Mouse (Mus musculus): Measurements from ENCODE around the gene Map2k2. TPM values are rescaled to one million over a fixed set of nuclear protein-coding genes. Genes with fewer than 3 reads are reported as not detected.
A peak's percentile ranks its signal among the peaks of the same experiment; 100 is the strongest.

Gene Map2k2
- polyA plus RNA-seq, 1 experiment from 2014 or later, result 197 TPM

DNA sequence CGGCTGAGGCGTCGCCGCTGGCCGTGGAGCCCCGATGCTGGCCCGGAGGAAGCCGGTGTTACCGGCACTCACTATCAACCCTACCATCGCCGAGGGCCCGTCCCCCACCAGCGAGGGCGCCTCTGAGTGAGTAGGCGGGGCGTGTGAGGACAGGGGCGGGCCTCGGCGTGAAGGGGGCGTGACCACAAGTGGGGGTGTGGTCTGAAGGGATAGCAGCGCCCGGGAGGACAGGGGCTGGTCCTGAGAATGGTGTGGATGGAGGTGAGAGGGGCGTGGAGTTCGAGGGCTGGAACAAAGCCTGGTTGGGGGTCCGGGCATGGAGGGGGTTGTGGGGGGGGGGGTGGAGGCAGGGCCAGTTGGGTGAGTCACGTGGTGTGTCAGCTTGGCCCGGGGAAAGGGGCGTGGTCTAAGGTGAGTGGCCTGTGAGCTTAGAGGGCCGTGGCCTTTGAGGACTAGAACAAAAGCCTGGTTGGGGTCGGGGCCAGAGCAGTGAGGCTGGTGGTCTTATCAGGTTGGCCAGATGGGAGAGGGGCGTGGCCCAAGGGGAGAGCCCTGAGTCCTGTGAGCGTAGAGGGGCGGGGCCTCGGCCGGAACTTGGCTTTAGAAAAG is 502 bp downstream of the Map2k2 start:
- Histone ChIP-seq H3K4me2 (replicated peaks) (peak overlapping the region; percentile 85), H3K4me3 (replicated peaks) (peak overlapping the region; percentile 98), H3K27me3 (no peaks in the 10 kb centered on the region), H3K4me1 (peaks cover 22% of the 10 kb centered on the region), H3K36me3 (peaks cover 29% of the 10 kb centered on the region), H3K9ac (peak overlapping the region; percentile 100), H3K27ac (replicated peaks) (peak overlapping the region; percentile 100), H3K9me3 (replicated peaks) (no peaks in the 10 kb centered on the region)
- ATAC-seq (ENCODE audit: insufficient number of reproducible peaks, low FRiP score, low TSS enrichment, low read depth), result peak; percentile 86
- under 1% methylated on average over 34 of the region's 35 CpGs for WGBS

- WGBS, result 89% methylated on average over 6 of the region's 6 CpGs
- Histone ChIP-seq H3K27me3 (no peaks in the 10 kb centered on the region), H3K4me1 (no peaks in the 10 kb centered on the region), H3K36me3 (peaks cover 90% of the 10 kb centered on the region), H3K4me3 (replicated peaks) (no peak overlapping the region), H3K4me2 (replicated peaks) (no peak overlapping the region), H3K27ac (replicated peaks) (no peak overlapping the region), H3K9ac (no peak overlapping the region), H3K9me3 (replicated peaks) (no peaks in the 10 kb centered on the region)
- ATAC-seq (ENCODE audit: insufficient number of reproducible peaks, low FRiP score, low TSS enrichment, low read depth), result no peak
Measured at GRCm38 (mm10) chr10:81112946-81113345, 7.2 kb downstream of the Map2k2 start.

GRCm38 (mm10) chr10:81119625-81120024 is 13.9 kb downstream of the Map2k2 start:
- Histone ChIP-seq H3K4me1 (no peaks in the 10 kb centered on the region), H3K27me3 (no peaks in the 10 kb centered on the region), H3K36me3 (peaks cover 94% of the 10 kb centered on the region), H3K4me2 (replicated peaks) (no peak overlapping the region), H3K9ac (no peak overlapping the region), H3K27ac (replicated peaks) (no peak overlapping the region), H3K9me3 (replicated peaks) (no peaks in the 10 kb centered on the region), H3K4me3 (replicated peaks) (no peak overlapping the region)
- 89% methylated on average over 10 of the region's 10 CpGs for WGBS
- no peak for ATAC-seq (ENCODE audit: insufficient number of reproducible peaks, low FRiP score, low TSS enrichment, low read depth)

- H3K9ac ChIP-seq, result no peak overlapping the region
- 84% methylated on average over 7 of the region's 7 CpGs for WGBS
- H3K27ac ChIP-seq (replicated peaks), result no peak overlapping the region
- no peak for ATAC-seq (ENCODE audit: insufficient number of reproducible peaks, low FRiP score, low TSS enrichment, low read depth)
- H3K36me3 ChIP-seq, result peaks cover 84% of the 10 kb centered on the region
- no peak overlapping the region for H3K4me2 ChIP-seq (replicated peaks)
- no peaks in the 10 kb centered on the region for H3K27me3 ChIP-seq
- H3K4me1 ChIP-seq, result no peaks in the 10 kb centered on the region
- no peak overlapping the region for H3K4me3 ChIP-seq (replicated peaks)
- no peaks in the 10 kb centered on the region for H3K9me3 ChIP-seq (replicated peaks)
Measured at GRCm38 (mm10) chr10:81120650-81121049, 14.9 kb downstream of the Map2k2 start.

GRCm38 (mm10) chr10:81122889-81123288 is 17.2 kb downstream of the Map2k2 start:
- Histone ChIP-seq H3K4me3 (replicated peaks) (no peak overlapping the region), H3K27me3 (no peaks in the 10 kb centered on the region), H3K27ac (replicated peaks) (no peak overlapping the region), H3K4me2 (replicated peaks) (no peak overlapping the region), H3K9me3 (replicated peaks) (no peaks in the 10 kb centered on the region), H3K4me1 (no peaks in the 10 kb centered on the region), H3K9ac (no peak overlapping the region), H3K36me3 (peaks cover 65% of the 10 kb centered on the region)
- ATAC-seq (ENCODE audit: insufficient number of reproducible peaks, low FRiP score, low TSS enrichment, low read depth), result no peak
- 60% methylated on average over 2 of the region's 2 CpGs for WGBS

DNA sequence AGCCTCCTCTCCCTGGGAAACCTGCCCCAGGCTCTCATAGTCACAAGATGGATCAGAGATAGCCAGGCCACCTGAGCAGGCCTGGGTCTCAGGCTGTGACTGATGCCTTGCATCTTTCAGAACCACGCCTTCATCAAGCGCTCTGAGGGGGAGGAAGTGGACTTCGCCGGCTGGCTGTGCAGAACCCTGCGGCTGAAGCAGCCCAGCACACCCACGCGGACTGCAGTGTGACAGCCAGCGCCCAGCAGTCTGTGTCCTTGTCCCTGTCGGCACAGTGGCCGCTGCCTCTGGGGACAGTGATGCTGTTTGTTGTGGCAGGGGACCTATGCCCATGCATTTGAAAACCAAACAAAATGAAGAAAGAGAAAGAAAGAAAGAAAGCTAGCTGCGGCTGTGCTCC is 17.8 kb downstream of the Map2k2 start:
- Histone ChIP-seq H3K4me1 (peaks cover 1% of the 10 kb centered on the region; the same call in 1 of the 2 replicates), H3K27ac (replicated peaks) (no peak overlapping the region), H3K36me3 (peaks cover 61% of the 10 kb centered on the region), H3K9me3 (replicated peaks) (no peaks in the 10 kb centered on the region), H3K4me3 (replicated peaks) (no peak overlapping the region), H3K9ac (no peak overlapping the region), H3K27me3 (no peaks in the 10 kb centered on the region), H3K4me2 (replicated peaks) (no peak overlapping the region)
- 82% methylated on average over 11 of the region's 11 CpGs for WGBS
- no peak for ATAC-seq (ENCODE audit: insufficient number of reproducible peaks, low FRiP score, low TSS enrichment, low read depth)

DNA sequence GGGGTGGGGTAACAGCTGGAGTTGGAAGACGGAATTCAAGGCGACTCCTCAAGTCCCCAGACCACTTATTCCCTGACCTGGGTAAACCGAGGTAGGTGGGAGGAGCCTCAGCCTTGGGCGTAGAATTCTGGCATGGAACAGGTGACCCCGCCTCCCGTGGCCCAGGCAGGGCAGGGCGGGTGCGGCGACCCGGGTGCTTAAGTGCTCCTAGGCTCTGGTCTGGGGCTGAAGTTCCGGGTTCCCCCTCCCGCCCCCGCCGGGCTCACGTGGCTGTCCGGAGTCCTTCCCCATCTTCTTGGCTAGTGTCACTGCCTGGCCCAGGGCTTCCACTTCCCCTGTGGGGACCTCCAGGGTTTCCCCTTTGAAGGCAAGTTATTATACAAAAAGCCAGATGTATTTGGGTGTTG is 28.5 kb downstream of the Map2k2 start:
- H3K9ac ChIP-seq, result no peak overlapping the region
- peak overlapping the region; percentile 28 for H3K4me2 ChIP-seq (replicated peaks)
- H3K9me3 ChIP-seq (replicated peaks), result no peaks in the 10 kb centered on the region
- H3K4me1 ChIP-seq, result peaks cover 40% of the 10 kb centered on the region
- H3K4me3 ChIP-seq (replicated peaks), result peak overlapping the region; percentile 92
- H3K27me3 ChIP-seq, result peaks cover 15% of the 10 kb centered on the region
- WGBS, result 2% methylated on average over 16 of the region's 16 CpGs
- H3K27ac ChIP-seq (replicated peaks), result 0 out of 2 replicates have a peak overlapping the region, but pooled peaks have one; percentile 34
- no peaks in the 10 kb centered on the region for H3K36me3 ChIP-seq
- no peak for ATAC-seq (ENCODE audit: insufficient number of reproducible peaks, low FRiP score, low TSS enrichment, low read depth)

DNA sequence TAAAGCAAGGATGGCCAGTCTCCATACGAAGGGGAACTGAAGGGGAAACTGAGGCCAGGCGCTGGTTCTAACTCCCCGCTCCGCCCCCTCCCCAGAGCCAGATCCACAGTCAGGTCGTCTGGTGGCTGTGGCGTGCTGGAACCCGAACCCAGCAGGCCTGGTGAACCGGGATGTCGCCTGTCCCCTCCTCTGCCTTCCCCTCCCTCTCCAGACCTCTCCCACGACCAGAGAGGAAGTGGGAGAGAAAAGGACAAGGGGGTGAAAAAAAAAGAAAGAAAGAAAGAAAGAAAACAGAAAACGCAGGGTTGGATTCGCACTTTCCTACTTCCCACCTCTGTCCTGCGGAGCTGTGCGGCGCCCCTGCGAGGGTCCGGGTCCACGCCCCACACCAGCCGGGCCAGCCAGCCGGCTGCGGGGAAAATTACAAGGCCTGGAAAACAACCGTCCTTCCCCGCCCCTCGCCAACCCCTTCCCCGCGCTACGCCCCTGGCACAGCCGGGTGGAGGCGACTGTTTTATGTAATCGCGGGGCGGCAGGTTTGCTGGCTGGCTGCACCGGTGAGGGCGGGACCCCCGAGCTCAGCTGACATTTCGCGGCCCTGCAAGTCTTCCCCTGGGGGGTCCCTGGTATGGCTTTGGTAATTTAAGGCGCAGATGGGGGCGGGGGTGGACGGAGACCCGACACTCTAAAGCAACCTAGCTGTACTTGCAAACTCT is 29.4 kb downstream of the Map2k2 start, which contains the start of gene Zbtb7a:
Zbtb7a (plus strand) TSS at position 255 of the 716 bp plus-strand sequence.
- WGBS, result 2% methylated on average over 40 of the region's 41 CpGs

GRCm38 (mm10) chr10:81135831-81136705 is 30.4 kb downstream of the Map2k2 start:
- Histone ChIP-seq H3K4me1 (peaks cover 49% of the 10 kb centered on the region), H3K9ac (peak overlapping the region; percentile 97), H3K9me3 (replicated peaks) (no peaks in the 10 kb centered on the region), H3K4me2 (replicated peaks) (peak overlapping the region; percentile 96), H3K27me3 (peaks cover 15% of the 10 kb centered on the region), H3K36me3 (no peaks in the 10 kb centered on the region), H3K27ac (replicated peaks) (peak overlapping the region; percentile 99), H3K4me3 (replicated peaks) (peak overlapping the region; percentile 92)
- 1% methylated on average over 78 of the region's 86 CpGs for WGBS
- peak; percentile 31 for ATAC-seq (ENCODE audit: insufficient number of reproducible peaks, low FRiP score, low TSS enrichment, low read depth)

More for the DNA sequence above, 29.4 kb downstream of the Map2k2 start, which contains the start of gene Zbtb7a:
- H3K4me3 ChIP-seq (replicated peaks), result peak within 1 kb of the TSS; percentile 92
- no peak for ATAC-seq (ENCODE audit: insufficient number of reproducible peaks, low FRiP score, low TSS enrichment, low read depth)
- peak within 1 kb of the TSS; percentile 96 for H3K4me2 ChIP-seq (replicated peaks)
- H3K36me3 ChIP-seq, result no peaks in the 10 kb centered on the region
- H3K27me3 ChIP-seq, result peaks cover 15% of the 10 kb centered on the region
- H3K9me3 ChIP-seq (replicated peaks), result no peaks in the 10 kb centered on the region
- peak within 1 kb of the TSS; percentile 99 for H3K27ac ChIP-seq (replicated peaks)
- H3K4me1 ChIP-seq, result peaks cover 40% of the 10 kb centered on the region
- peak within 1 kb of the TSS; percentile 97 for H3K9ac ChIP-seq

- Histone ChIP-seq H3K4me2 (replicated peaks) (peak overlapping the region; percentile 96), H3K4me1 (peaks cover 56% of the 10 kb centered on the region), H3K27me3 (peaks cover 15% of the 10 kb centered on the region), H3K36me3 (no peaks in the 10 kb centered on the region), H3K4me3 (replicated peaks) (peak overlapping the region; percentile 92), H3K9me3 (replicated peaks) (no peaks in the 10 kb centered on the region), H3K27ac (replicated peaks) (peak overlapping the region; percentile 99), H3K9ac (peak overlapping the region; percentile 97)
- ATAC-seq (ENCODE audit: insufficient number of reproducible peaks, low FRiP score, low TSS enrichment, low read depth), result peak; percentile 29
- WGBS, result under 1% methylated on average over 48 of the region's 50 CpGs
Measured at GRCm38 (mm10) chr10:81136706-81137231, 31.1 kb downstream of the Map2k2 start.

Measured in embryonic facial prominence, embryonic 15.5 days (tissue).